Mouse (Mus musculus): ENCODE data around the gene Vmn1r193.
"Not testable (repeated sequence)": the region's sequence is repeated elsewhere in the genome, so short reads cannot be mapped to it uniquely, and the experiment has no call there.

Gene Vmn1r193

GRCm38 (mm10) chr13:22223060-22223459 is at the start of gene Vmn1r193:
TSS of gene Vmn1r193 (minus strand) at chr13:22223160.
- DNase-seq = not testable (repeated sequence)

- no peak for DNase-seq
These were observed 48.8 kb upstream of the Vmn1r193 start for GRCm38 (mm10) chr13:22271721-22272120.

- not testable (repeated sequence) for DNase-seq
These were observed 47.3 kb upstream of the Vmn1r193 start, which contains the start of gene Vmn1r195 for GRCm38 (mm10) chr13:22270222-22270621. TSS of gene Vmn1r195 (plus strand) at chr13:22270522.

GRCm38 (mm10) chr13:22243915-22244314 is 21.0 kb upstream of the Vmn1r193 start, which contains the start of gene Vmn1r194:
TSS of gene Vmn1r194 (plus strand) at chr13:22244215.
- DNase-seq = no peak

GRCm38 (mm10) chr13:22192756-22193155 is 30.2 kb downstream of the Vmn1r193 start:
- DNase-seq = not testable (repeated sequence)

- no peak for DNase-seq
These were observed 31.9 kb downstream of the Vmn1r193 start, which contains the start of gene Vmn1r192 for GRCm38 (mm10) chr13:22191041-22191440. TSS of gene Vmn1r192 (minus strand) at chr13:22191141.

- DNase-seq = no peak
These were observed 32.6 kb downstream of the Vmn1r193 start for GRCm38 (mm10) chr13:22190385-22190784.

- DNase-seq = no peak
These were observed 33.6 kb downstream of the Vmn1r193 start for GRCm38 (mm10) chr13:22189313-22189712.

GRCm38 (mm10) chr13:22183869-22184268 is 39.1 kb downstream of the Vmn1r193 start, which contains the start of gene Vmn1r191:
TSS of gene Vmn1r191 (minus strand) at chr13:22183969.
- DNase-seq = no peak

- DNase-seq = no peak
These were observed 54.5 kb downstream of the Vmn1r193 start for GRCm38 (mm10) chr13:22168416-22168815.
